Mouse (Mus musculus) G1E (cell line): Measurements from ENCODE around the gene Krtap13-1. TPM values are rescaled to one million over a fixed set of nuclear protein-coding genes. Genes with fewer than 3 reads are reported as not detected.
"Not testable (repeated sequence)": the region's sequence is repeated elsewhere in the genome, so short reads cannot be mapped to it uniquely, and the experiment has no call there.

Source experiments
- ATAC-seq: 2 replicates; pipeline ENCODE4 v1.8.0; 2016; ENCODE audit warnings: mild to moderate bottlenecking; ENCODE audit not compliant: insufficient number of reproducible peaks, poor library complexity, low FRiP score, severe bottlenecking; ENCODE audit errors: extremely low read depth
- DNase-seq: peaks from one replicate; pipeline ENCODE4 v3.0.0; 2012; ENCODE audit warnings: low spot score
- H3K27me3 ChIP-seq: 2 replicates; pipeline ENCODE4 v1.6.1; 2012; ENCODE audit warnings: mild to moderate bottlenecking, low read length, inconsistent platforms; ENCODE audit not compliant: insufficient read depth
- H3K36me3 ChIP-seq: replicated peaks from 2 replicates; pipeline ENCODE3; 2012; ENCODE audit warnings: mild to moderate bottlenecking, inconsistent platforms
- H3K4me1 ChIP-seq: 2 replicates; pipeline ENCODE4 v1.6.1; 2012; ENCODE audit warnings: low read depth, low read length, inconsistent platforms, mixed read lengths; ENCODE audit not compliant: insufficient read depth
- H3K4me3 ChIP-seq: 2 replicates; pipeline ENCODE4 v1.5.1; 2012; ENCODE audit warnings: low read depth, mild to moderate bottlenecking, inconsistent platforms, low read length, moderate library complexity, mixed read lengths
- H3K9me3 ChIP-seq: replicated peaks from 2 replicates; pipeline ENCODE4 v1.6.1; 2012; ENCODE audit warnings: inconsistent platforms
- CTCF ChIP-seq: IDR thresholded peaks from 2 replicates; pipeline ENCODE4 v1.5.1; 2012; ENCODE audit warnings: low read depth, low read length, inconsistent platforms, mixed read lengths
- GATA1 ChIP-seq: IDR thresholded peaks from 2 replicates; pipeline ENCODE4 v1.6.1; 2012; ENCODE audit warnings: borderline replicate concordance, low read length, inconsistent platforms, mixed read lengths
- GATA2 ChIP-seq: IDR thresholded peaks from 2 replicates; pipeline ENCODE4 v1.6.1; 2012; ENCODE audit warnings: low read depth, low read length, inconsistent platforms, borderline replicate concordance
- POLR2AphosphoS5 ChIP-seq: IDR thresholded peaks from 2 replicates; pipeline ENCODE4 v1.6.1; 2012; ENCODE audit warnings: low read depth, low read length, inconsistent platforms; ENCODE audit not compliant: insufficient replicate concordance
- TAL1 ChIP-seq: conservative IDR thresholded peaks from 2 replicates; pipeline ENCODE4 v1.6.1; 2012; ENCODE audit warnings: low read depth, low read length, inconsistent platforms, mixed read lengths
- polyA plus RNA-seq: library from polyadenylated mRNA; stranded (reverse); fragments of >175 nt; gene quantifications from 2 replicates; pipeline ENCODE4 v1.2.3, GENCODE M21; 2012
- total RNA-seq, 2 experiments: library from RNA; stranded (forward) in 1 of 2; stranded (reverse) in 1 of 2; fragments of 200-1000 nt in 1 of 2; fragments of >200 nt in 1 of 2; fragmentation: Nextera tagmentation in 1 of 2; gene quantifications; 2 replicates each; pipeline ENCODE4 v1.2.3; 2014 to 2017

Gene Krtap13-1
- total and polyA plus RNA-seq, 3 experiments = 0.27 TPM; not detected in 2

- no peaks in the 10 kb centered on the region for H3K36me3 ChIP-seq
- H3K4me1 ChIP-seq = no peaks in the 10 kb centered on the region
- ATAC-seq = no peak
- H3K4me3 ChIP-seq = no peak overlapping the region
- peaks cover 14% of the 10 kb centered on the region for H3K9me3 ChIP-seq
- no peaks in the 10 kb centered on the region for H3K27me3 ChIP-seq
- no peak for TF ChIP-seq CTCF
- TF ChIP-seq GATA1 = no peak
- no peak for TF ChIP-seq GATA2
- TF ChIP-seq POLR2AphosphoS5 = no peak
- TF ChIP-seq TAL1 = no peak
- no peak for DNase-seq
Observed at GRCm38 (mm10) chr16:88710757-88711156, 17.9 kb upstream of the Krtap13-1 start.

- Histone ChIP-seq H3K27me3 (no peaks in the 10 kb centered on the region), H3K9me3 (peaks cover 14% of the 10 kb centered on the region), H3K4me3 (no peak overlapping the region), H3K36me3 (no peaks in the 10 kb centered on the region), H3K4me1 (no peaks in the 10 kb centered on the region)
- TF ChIP-seq GATA2 (no peak), CTCF (no peak), TAL1 (no peak), GATA1 (no peak), POLR2AphosphoS5 (no peak)
- no peak for ATAC-seq
- no peak for DNase-seq
Observed at GRCm38 (mm10) chr16:88711245-88711644, 17.4 kb upstream of the Krtap13-1 start.

GRCm38 (mm10) chr16:88716549-88716948 lies 12.1 kb upstream of the Krtap13-1 start:
- H3K36me3 ChIP-seq = no peaks in the 10 kb centered on the region
- DNase-seq (no peak), ATAC-seq (no peak)
- H3K27me3 ChIP-seq = no peaks in the 10 kb centered on the region
- H3K4me3 ChIP-seq = no peak overlapping the region
- TF ChIP-seq GATA2 (no peak), GATA1 (no peak), POLR2AphosphoS5 (no peak), TAL1 (no peak), CTCF (no peak)
- no peaks in the 10 kb centered on the region for H3K4me1 ChIP-seq
- H3K9me3 ChIP-seq = peaks cover 8% of the 10 kb centered on the region

- TF ChIP-seq GATA2 (no peak), CTCF (no peak), GATA1 (no peak), POLR2AphosphoS5 (no peak), TAL1 (no peak)
- DNase-seq = no peak
- peaks cover 4% of the 10 kb centered on the region; the same call in 1 of the 2 replicates for H3K9me3 ChIP-seq
Observed at GRCm38 (mm10) chr16:88720031-88720430, 8.6 kb upstream of the Krtap13-1 start.

GRCm38 (mm10) chr16:88735391-88735790 lies 6.7 kb downstream of the Krtap13-1 start:
- no peak for DNase-seq
- Histone ChIP-seq H3K9me3 (no peaks in the 10 kb centered on the region), H3K4me3 (no peak overlapping the region), H3K36me3 (no peaks in the 10 kb centered on the region), H3K4me1 (no peaks in the 10 kb centered on the region), H3K27me3 (no peaks in the 10 kb centered on the region)
- ATAC-seq = no peak
- no peak for TF ChIP-seq CTCF
- no peak for TF ChIP-seq GATA1

More at GRCm38 (mm10) chr16:88720031-88720430, 8.6 kb upstream of the Krtap13-1 start:
- Histone ChIP-seq H3K36me3 (no peaks in the 10 kb centered on the region), H3K4me3 (no peak overlapping the region), H3K27me3 (no peaks in the 10 kb centered on the region), H3K4me1 (no peaks in the 10 kb centered on the region)
- ATAC-seq = no peak

- Histone ChIP-seq H3K4me3 (no peak overlapping the region), H3K36me3 (no peaks in the 10 kb centered on the region), H3K9me3 (no peaks in the 10 kb centered on the region), H3K4me1 (no peaks in the 10 kb centered on the region), H3K27me3 (no peaks in the 10 kb centered on the region)
- ATAC-seq = no peak
- TF ChIP-seq GATA1 (no peak), GATA2 (no peak), CTCF (no peak), POLR2AphosphoS5 (no peak), TAL1 (no peak)
- no peak for DNase-seq
Observed at GRCm38 (mm10) chr16:88744750-88745340, 16.2 kb downstream of the Krtap13-1 start.

- Histone ChIP-seq H3K27me3 (no peaks in the 10 kb centered on the region), H3K4me3 (no peak overlapping the region), H3K9me3 (peaks cover 4% of the 10 kb centered on the region), H3K36me3 (no peaks in the 10 kb centered on the region), H3K4me1 (no peaks in the 10 kb centered on the region)
- no peak for TF ChIP-seq POLR2AphosphoS5
- no peak for TF ChIP-seq GATA2
- no peak for TF ChIP-seq CTCF
- no peak for TF ChIP-seq TAL1
- no peak for TF ChIP-seq GATA1
- ATAC-seq (no peak), DNase-seq (no peak)
Observed at GRCm38 (mm10) chr16:88747943-88748342, 19.3 kb downstream of the Krtap13-1 start.

- not testable (repeated sequence) for ATAC-seq, H3K27me3 ChIP-seq, H3K36me3 ChIP-seq, H3K4me1 ChIP-seq, H3K4me3 ChIP-seq, H3K9me3 ChIP-seq, DNase-seq
Observed at GRCm38 (mm10) chr16:88751535-88751934, 22.9 kb downstream of the Krtap13-1 start, which contains the start of gene Krtap13. Gene Krtap13, minus strand, starts transcription at chr16:88751635.

GRCm38 (mm10) chr16:88758547-88758946 lies 29.9 kb downstream of the Krtap13-1 start, which contains the start of gene 2310034C09Rik:
Gene 2310034C09Rik, plus strand, starts transcription at chr16:88758847.
- H3K4me1 ChIP-seq, H3K4me3 ChIP-seq, H3K27me3 ChIP-seq, H3K9me3 ChIP-seq, DNase-seq, H3K36me3 ChIP-seq, ATAC-seq: not testable (repeated sequence)
